Mouse (Mus musculus): ENCODE results near the gene Agpat4.

DNA sequence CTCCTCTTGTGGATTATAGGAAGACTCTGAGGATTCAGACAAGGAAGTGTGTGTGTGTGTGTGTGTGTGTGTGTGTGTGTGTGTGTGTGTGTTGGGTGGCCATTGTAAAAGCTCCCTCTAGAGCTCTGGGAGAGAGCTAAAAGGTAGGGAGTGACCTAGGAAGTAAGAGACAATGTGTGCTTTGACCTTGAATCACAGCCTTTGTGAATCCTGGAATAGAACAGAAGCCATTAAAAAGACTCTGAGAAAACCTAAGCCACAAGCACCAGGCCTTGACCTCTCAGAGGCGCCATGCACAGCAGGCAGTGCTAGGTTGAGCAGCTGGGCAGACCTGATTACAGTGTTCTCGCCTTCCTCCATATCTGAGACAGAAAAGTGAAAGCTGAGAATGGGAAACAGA is 41.7 kb upstream of the Agpat4 start:
- TF ChIP-seq CTCF (IDR thresholded peaks at IDR 0.05) (no peak), EP300 (IDR thresholded peaks at IDR 0.05) (no peak)

Measured in lung, postnatal 0 days (tissue).